Mouse (Mus musculus): ENCODE data around the gene Olfr135. TPM values are rescaled to one million over a fixed set of nuclear protein-coding genes. Genes with fewer than 3 reads are reported as not detected.

Olfr135 gene
- polyA plus RNA-seq (2016; fragmentation: Nextera tagmentation; extraction: Ambion mirVana), result not detected in 2 replicates

- no peak for DNase-seq (ENCODE audit: low spot score)
- 92% methylated on average over 1 of the region's 1 CpGs for WGBS
- H3K27ac ChIP-seq (replicated peaks), result no peak within 1 kb of the TSS
- H3K4me3 ChIP-seq, result no peak within 1 kb of the TSS
- H3K4me1 ChIP-seq, result no peaks in the 10 kb centered on the region
- H3K9me3 ChIP-seq, result peaks cover 12% of the 10 kb centered on the region
- no peaks in the 10 kb centered on the region for H3K27me3 ChIP-seq (replicated peaks; ENCODE audit: low read depth, poor library complexity, severe bottlenecking)
- H3K36me3 ChIP-seq (replicated peaks), result no peaks in the 10 kb centered on the region
These were observed at the start of gene Olfr135 for GRCm38 (mm10) chr17:38204035-38204434. Gene Olfr135 (plus strand): TSS chr17:38204335.

GRCm38 (mm10) chr17:38171088-38171487 lies 33.0 kb upstream of the Olfr135 start, which contains the start of gene Olfr134:
Gene Olfr134 (plus strand): TSS chr17:38171388.
- WGBS, result 76% methylated on average over 3 of the region's 3 CpGs
- no peak for DNase-seq (ENCODE audit: low spot score)
- Histone ChIP-seq H3K4me1 (no peaks in the 10 kb centered on the region), H3K27ac (replicated peaks) (no peak within 1 kb of the TSS), H3K9me3 (no peaks in the 10 kb centered on the region), H3K4me3 (no peak within 1 kb of the TSS), H3K36me3 (replicated peaks) (no peaks in the 10 kb centered on the region), H3K27me3 (replicated peaks; ENCODE audit: low read depth, poor library complexity, severe bottlenecking) (no peaks in the 10 kb centered on the region)

Other genes starting within 250 kb of the Olfr135 start
- gene Olfr129, start 144.3 kb upstream of the Olfr135 start, polyA plus RNA-seq (2016; fragmentation: Nextera tagmentation; extraction: Ambion mirVana), result not detected in 2 replicates
- not detected in 2 replicates for gene Olfr130, start 140.4 kb upstream of the Olfr135 start, polyA plus RNA-seq (2016; fragmentation: Nextera tagmentation; extraction: Ambion mirVana)
- gene Olfr131, start 115.6 kb upstream of the Olfr135 start, polyA plus RNA-seq (2016; fragmentation: Nextera tagmentation; extraction: Ambion mirVana), result not detected in 2 replicates
- not detected in 2 replicates for gene Olfr132, start 69.8 kb upstream of the Olfr135 start, polyA plus RNA-seq (2016; fragmentation: Nextera tagmentation; extraction: Ambion mirVana)
- gene Olfr133, start 59.1 kb upstream of the Olfr135 start, polyA plus RNA-seq (2016; fragmentation: Nextera tagmentation; extraction: Ambion mirVana), result not detected in 2 replicates
- gene Olfr134, start 32.9 kb upstream of the Olfr135 start, polyA plus RNA-seq (2016; fragmentation: Nextera tagmentation; extraction: Ambion mirVana), result not detected in 2 replicates
- gene Olfr138, start 56.7 kb downstream of the Olfr135 start, polyA plus RNA-seq (2016; fragmentation: Nextera tagmentation; extraction: Ambion mirVana), result not detected in 2 replicates
- gene Olfr137, start 103.2 kb downstream of the Olfr135 start, polyA plus RNA-seq (2016; fragmentation: Nextera tagmentation; extraction: Ambion mirVana), result not detected in 2 replicates
- gene Olfr136, start 125.5 kb downstream of the Olfr135 start, polyA plus RNA-seq (2016; fragmentation: Nextera tagmentation; extraction: Ambion mirVana), result not detected in 2 replicates
- gene Esp36, start 215.8 kb downstream of the Olfr135 start, polyA plus RNA-seq (2016; fragmentation: Nextera tagmentation; extraction: Ambion mirVana), result not detected in 2 replicates